Mouse (Mus musculus): ENCODE results near the gene Actl6b. TPM values are rescaled to one million over a fixed set of nuclear protein-coding genes. Genes with fewer than 3 reads are reported as not detected.

The Actl6b gene
- polyA plus RNA-seq, 1 experiment from 2014 or later = 1.0 TPM

DNA sequence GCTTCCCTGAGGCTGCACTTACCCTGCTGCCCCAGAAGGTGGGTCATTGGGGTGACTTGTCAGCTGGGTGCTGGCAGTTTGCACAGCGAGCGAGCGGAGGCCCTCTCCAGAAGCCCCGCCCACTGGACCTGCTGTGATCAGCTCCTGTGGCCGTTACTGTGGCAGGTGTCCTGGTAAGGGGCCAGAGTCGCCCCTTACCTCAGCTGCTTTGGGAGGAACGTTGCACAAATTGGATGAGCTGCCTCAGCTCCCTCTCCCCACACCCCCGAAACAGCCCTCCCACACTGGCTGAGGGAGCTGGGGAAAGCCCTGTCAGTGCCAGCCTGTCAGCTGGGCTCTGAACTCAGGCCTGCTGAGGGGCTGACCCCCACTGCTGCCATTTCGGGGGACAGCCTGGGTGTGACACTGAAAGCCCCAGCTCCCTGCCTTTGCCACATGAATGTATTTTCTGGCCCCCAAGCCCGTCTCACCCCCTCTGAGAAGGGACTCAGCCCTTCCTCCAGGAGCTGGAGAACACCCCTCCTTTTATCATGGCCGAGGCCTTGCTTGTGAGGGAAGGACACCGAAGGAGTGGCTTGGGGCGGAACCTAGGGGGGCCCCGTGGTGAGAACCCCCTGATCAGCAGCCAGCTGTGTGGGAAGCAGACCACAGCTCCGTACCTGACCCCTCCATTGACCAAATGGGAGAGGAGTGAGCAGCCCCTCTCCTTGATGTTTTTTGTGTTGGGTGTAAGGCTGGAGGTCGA, 27.0 kb upstream of the Actl6b start:
- Histone ChIP-seq H3K36me3 (ENCODE audit: control insufficient read depth, insufficient read depth, low read length) (peaks cover 65% of the 10 kb centered on the region), H3K9me3 (replicated peaks; ENCODE audit: control insufficient read depth, low read length) (no peaks in the 10 kb centered on the region), H3K4me2 (no peak overlapping the region), H3K9ac (ENCODE audit: low read depth, low read length) (no peak overlapping the region), H3K4me3 (ENCODE audit: low read depth, low read length) (no peak overlapping the region), H3K27me3 (ENCODE audit: control insufficient read depth, insufficient read depth, low read length) (no peaks in the 10 kb centered on the region), H3K27ac (ENCODE audit: low read depth, low read length) (no peak overlapping the region), H3K4me1 (ENCODE audit: control insufficient read depth, insufficient read depth, low read length) (peaks cover 10% of the 10 kb centered on the region; the same call in 1 of the 2 replicates)
- no peak for ATAC-seq (replicated peaks; ENCODE audit: insufficient number of reproducible peaks, low FRiP score, low TSS enrichment)
- 56% methylated on average over 16 of the region's 16 CpGs for WGBS (ENCODE audit: insufficient replicate concordance)

DNA sequence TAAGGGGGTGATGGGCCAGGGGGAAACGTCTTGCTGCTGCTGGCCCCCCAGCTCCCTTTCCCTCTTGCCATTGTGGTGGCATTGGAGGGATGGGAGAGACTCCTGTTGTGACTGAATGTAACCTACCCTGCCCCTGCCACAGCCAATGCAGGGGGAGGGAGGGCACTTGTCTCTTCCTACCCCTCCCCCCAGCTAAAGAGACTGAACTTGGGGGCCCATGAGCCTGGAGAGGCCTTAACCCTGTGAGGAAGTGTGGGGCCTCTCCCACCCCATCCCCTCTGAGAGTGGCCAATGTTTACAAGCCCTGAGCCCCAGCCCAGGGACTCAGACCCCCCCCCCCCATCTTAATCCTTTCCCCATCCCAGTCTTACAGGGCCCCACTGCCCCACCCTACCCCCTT, 25.9 kb upstream of the Actl6b start:
- H3K9ac ChIP-seq (ENCODE audit: low read depth, low read length) = no peak overlapping the region
- 80% methylated on average over 1 of the region's 1 CpGs for WGBS (ENCODE audit: insufficient replicate concordance)
- H3K27ac ChIP-seq (ENCODE audit: low read depth, low read length) = no peak overlapping the region
- peaks cover 57% of the 10 kb centered on the region for H3K36me3 ChIP-seq (ENCODE audit: control insufficient read depth, insufficient read depth, low read length)
- H3K4me3 ChIP-seq (ENCODE audit: low read depth, low read length) = no peak overlapping the region
- ATAC-seq (replicated peaks; ENCODE audit: insufficient number of reproducible peaks, low FRiP score, low TSS enrichment) = no peak
- peaks cover 10% of the 10 kb centered on the region; the same call in 1 of the 2 replicates for H3K4me1 ChIP-seq (ENCODE audit: control insufficient read depth, insufficient read depth, low read length)
- H3K9me3 ChIP-seq (replicated peaks; ENCODE audit: control insufficient read depth, low read length) = no peaks in the 10 kb centered on the region
- H3K4me2 ChIP-seq = no peak overlapping the region
- H3K27me3 ChIP-seq (ENCODE audit: control insufficient read depth, insufficient read depth, low read length) = no peaks in the 10 kb centered on the region

DNA sequence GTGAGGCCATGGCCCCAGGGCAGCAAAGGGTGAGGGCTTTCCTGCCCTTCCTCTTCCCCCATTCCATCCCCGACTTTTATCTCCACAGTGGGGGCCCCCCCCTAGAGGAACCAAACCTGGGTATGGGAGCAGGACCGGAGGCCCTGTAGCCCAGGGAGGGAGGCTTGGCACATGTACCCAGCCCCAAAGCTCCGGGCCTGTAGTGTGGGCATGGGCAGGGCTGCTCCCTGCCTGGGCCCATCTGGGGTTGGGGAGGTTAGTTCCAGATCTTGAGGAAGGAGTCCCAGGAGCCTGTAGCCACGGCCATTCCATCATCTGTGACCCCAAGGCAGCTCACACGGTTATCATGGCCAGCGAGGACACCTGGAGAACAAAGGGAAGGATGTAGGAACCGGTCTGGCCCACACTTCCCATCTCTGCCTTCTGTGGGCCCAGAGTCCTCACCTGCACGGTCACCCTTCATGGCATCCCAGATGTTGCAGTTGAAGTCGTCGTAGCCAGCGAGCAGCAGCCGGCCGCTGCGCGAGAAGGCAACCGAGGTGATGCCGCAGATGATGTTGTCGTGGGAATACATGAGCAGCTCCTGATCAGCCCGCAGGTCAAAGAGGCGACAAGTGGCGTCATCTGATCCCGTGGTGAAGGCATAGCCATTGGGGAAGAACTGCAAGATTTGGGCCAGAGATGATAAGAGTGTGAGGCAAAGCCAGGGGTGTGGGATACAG, 24.9 kb upstream of the Actl6b start:
- Histone ChIP-seq H3K4me2 (no peak overlapping the region), H3K9me3 (replicated peaks; ENCODE audit: control insufficient read depth, low read length) (no peaks in the 10 kb centered on the region), H3K36me3 (ENCODE audit: control insufficient read depth, insufficient read depth, low read length) (peaks cover 48% of the 10 kb centered on the region), H3K4me1 (ENCODE audit: control insufficient read depth, insufficient read depth, low read length) (peaks cover 10% of the 10 kb centered on the region; the same call in 1 of the 2 replicates), H3K27ac (ENCODE audit: low read depth, low read length) (no peak overlapping the region), H3K9ac (ENCODE audit: low read depth, low read length) (peak overlapping the region; percentile 10; the same call in 1 of the 2 replicates), H3K27me3 (ENCODE audit: control insufficient read depth, insufficient read depth, low read length) (no peaks in the 10 kb centered on the region), H3K4me3 (ENCODE audit: low read depth, low read length) (no peak overlapping the region)
- no peak for ATAC-seq (replicated peaks; ENCODE audit: insufficient number of reproducible peaks, low FRiP score, low TSS enrichment)
- 82% methylated on average over 22 of the region's 22 CpGs for WGBS (ENCODE audit: insufficient replicate concordance)

DNA sequence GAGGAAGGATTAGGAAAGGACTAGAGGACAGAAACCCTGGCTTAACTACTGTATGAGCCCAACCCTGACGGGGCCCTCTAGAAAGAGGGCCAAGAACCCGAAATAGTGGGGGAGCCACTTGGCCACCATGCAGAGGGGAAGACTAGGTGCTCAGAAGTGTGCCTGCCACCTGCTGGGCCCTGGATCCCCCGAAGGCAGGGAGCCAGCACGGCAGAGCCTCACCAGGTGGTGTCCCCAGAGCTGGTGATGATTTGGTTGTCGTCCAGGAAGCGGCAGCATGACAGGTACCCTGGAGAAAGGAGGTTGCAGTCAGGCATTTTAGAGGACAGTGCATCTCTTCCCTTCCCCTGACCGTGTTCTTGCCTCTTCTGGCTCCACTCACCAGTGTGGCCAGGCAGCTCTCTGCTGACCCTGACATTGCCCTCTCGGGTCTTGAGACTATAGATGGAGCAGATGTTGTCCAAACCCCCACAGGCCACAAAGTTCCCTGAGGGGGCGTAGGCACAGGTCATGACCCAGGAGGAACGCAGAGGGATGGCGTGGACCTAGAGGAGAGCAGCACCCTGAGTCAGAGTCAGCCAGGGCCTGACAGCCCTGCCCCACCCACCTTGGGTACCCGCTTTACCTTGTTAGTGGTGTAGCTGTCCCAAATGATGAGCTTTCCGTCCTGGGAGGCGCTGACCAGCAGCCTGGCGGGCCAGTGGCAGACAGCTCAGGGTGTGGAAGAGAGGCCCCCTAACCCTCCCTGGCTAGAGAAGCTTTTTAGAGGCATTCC, 23.9 kb upstream of the Actl6b start:
- Histone ChIP-seq H3K27ac (ENCODE audit: low read depth, low read length) (no peak overlapping the region; the same call in 1 of the 2 replicates), H3K9ac (ENCODE audit: low read depth, low read length) (no peak overlapping the region), H3K9me3 (replicated peaks; ENCODE audit: control insufficient read depth, low read length) (no peaks in the 10 kb centered on the region), H3K36me3 (ENCODE audit: control insufficient read depth, insufficient read depth, low read length) (peaks cover 38% of the 10 kb centered on the region), H3K27me3 (ENCODE audit: control insufficient read depth, insufficient read depth, low read length) (no peaks in the 10 kb centered on the region), H3K4me2 (no peak overlapping the region), H3K4me1 (ENCODE audit: control insufficient read depth, insufficient read depth, low read length) (peaks cover 10% of the 10 kb centered on the region; the same call in 1 of the 2 replicates), H3K4me3 (ENCODE audit: low read depth, low read length) (peak overlapping the region; percentile 10; the same call in 1 of the 2 replicates)
- WGBS (ENCODE audit: insufficient replicate concordance) = 79% methylated on average over 15 of the region's 15 CpGs
- no peak for ATAC-seq (replicated peaks; ENCODE audit: insufficient number of reproducible peaks, low FRiP score, low TSS enrichment)

DNA sequence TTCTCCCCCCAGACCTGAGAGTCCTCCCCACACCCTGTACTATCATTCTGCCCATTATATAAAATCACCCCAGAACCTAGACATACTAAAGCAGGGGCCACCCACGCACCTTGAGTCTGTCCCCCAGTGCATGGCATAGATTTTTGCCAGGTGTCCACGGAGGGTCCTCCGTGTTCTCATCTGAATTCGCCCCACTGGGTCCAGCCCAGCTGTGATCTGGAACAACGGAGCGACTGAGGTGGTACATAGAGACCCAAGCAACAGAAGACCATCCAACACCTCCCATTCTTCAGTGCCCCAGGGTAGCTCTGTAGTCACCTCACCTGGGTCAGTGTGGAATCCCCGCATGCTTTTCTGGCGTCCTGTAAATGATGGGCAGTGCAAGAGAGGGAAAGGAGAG, 23.2 kb upstream of the Actl6b start:
- WGBS (ENCODE audit: insufficient replicate concordance) = 80% methylated on average over 8 of the region's 8 CpGs
- Histone ChIP-seq H3K9me3 (replicated peaks; ENCODE audit: control insufficient read depth, low read length) (no peaks in the 10 kb centered on the region), H3K27ac (ENCODE audit: low read depth, low read length) (peak overlapping the region; percentile 41), H3K4me3 (ENCODE audit: low read depth, low read length) (peak overlapping the region; percentile 75), H3K36me3 (ENCODE audit: control insufficient read depth, insufficient read depth, low read length) (peaks cover 32% of the 10 kb centered on the region), H3K9ac (ENCODE audit: low read depth, low read length) (peak overlapping the region; percentile 72), H3K4me1 (ENCODE audit: control insufficient read depth, insufficient read depth, low read length) (peaks cover 10% of the 10 kb centered on the region; the same call in 1 of the 2 replicates), H3K4me2 (peak overlapping the region; percentile 99), H3K27me3 (ENCODE audit: control insufficient read depth, insufficient read depth, low read length) (no peaks in the 10 kb centered on the region)
- ATAC-seq (replicated peaks; ENCODE audit: insufficient number of reproducible peaks, low FRiP score, low TSS enrichment) = no peak

- Histone ChIP-seq H3K27ac (ENCODE audit: low read depth, low read length) (peak overlapping the region; percentile 41), H3K27me3 (ENCODE audit: control insufficient read depth, insufficient read depth, low read length) (no peaks in the 10 kb centered on the region), H3K36me3 (ENCODE audit: control insufficient read depth, insufficient read depth, low read length) (peaks cover 25% of the 10 kb centered on the region), H3K9ac (ENCODE audit: low read depth, low read length) (peak overlapping the region; percentile 72), H3K4me3 (ENCODE audit: low read depth, low read length) (peak overlapping the region; percentile 75), H3K4me2 (peak overlapping the region; percentile 99), H3K9me3 (replicated peaks; ENCODE audit: control insufficient read depth, low read length) (no peaks in the 10 kb centered on the region), H3K4me1 (ENCODE audit: control insufficient read depth, insufficient read depth, low read length) (peaks cover 10% of the 10 kb centered on the region; the same call in 1 of the 2 replicates)
- ATAC-seq (replicated peaks; ENCODE audit: insufficient number of reproducible peaks, low FRiP score, low TSS enrichment) = peak; percentile 24; the same call in 1 of the 2 replicates
- WGBS (ENCODE audit: insufficient replicate concordance) = 1% methylated on average over 40 of the region's 46 CpGs
Observed at GRCm38 (mm10) chr5:137530588-137531413, 22.5 kb upstream of the Actl6b start.

DNA sequence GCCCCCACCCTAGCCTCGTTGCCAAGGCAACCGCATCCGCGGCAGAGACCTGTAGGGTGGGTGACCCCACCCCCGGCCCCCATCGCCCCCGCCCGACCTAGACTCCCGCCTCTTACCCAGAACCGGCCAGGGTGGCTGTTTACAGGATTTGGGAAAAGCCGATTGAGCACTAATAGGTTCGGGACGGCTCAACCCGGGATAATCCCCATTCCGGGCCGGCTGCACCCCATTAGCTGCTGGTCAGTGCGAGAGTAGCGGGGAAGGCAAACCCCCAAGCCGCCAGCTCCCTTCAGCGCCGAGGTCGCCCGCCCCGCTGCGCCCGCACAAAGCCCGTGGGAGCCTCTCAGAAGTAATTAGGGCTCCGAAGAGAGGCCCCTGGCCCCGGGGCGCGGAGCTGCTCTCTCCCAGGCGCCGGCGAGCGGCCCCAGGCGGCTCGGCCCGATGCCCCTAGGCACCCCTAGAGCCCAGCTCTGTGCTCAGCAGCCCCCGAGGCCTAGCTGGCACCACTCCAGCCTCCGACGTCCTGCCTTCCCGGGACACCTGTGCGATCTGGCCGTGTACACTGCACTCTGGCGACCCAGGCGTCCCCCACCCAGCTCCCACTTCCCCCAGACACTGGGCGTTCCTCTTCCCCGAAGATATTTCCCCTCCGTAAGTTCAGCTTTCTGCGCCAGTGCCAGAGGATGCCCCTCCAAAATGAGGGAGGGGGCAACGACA, 21.7 kb upstream of the Actl6b start:
- Histone ChIP-seq H3K4me2 (peak overlapping the region; percentile 99), H3K4me1 (ENCODE audit: control insufficient read depth, insufficient read depth, low read length) (peaks cover 7% of the 10 kb centered on the region; the same call in 1 of the 2 replicates), H3K27ac (ENCODE audit: low read depth, low read length) (peak overlapping the region; percentile 41), H3K27me3 (ENCODE audit: control insufficient read depth, insufficient read depth, low read length) (no peaks in the 10 kb centered on the region), H3K36me3 (ENCODE audit: control insufficient read depth, insufficient read depth, low read length) (peaks cover 25% of the 10 kb centered on the region), H3K9ac (ENCODE audit: low read depth, low read length) (peak overlapping the region; percentile 72), H3K9me3 (replicated peaks; ENCODE audit: control insufficient read depth, low read length) (no peaks in the 10 kb centered on the region), H3K4me3 (ENCODE audit: low read depth, low read length) (peak overlapping the region; percentile 75)
- under 1% methylated on average over 51 of the region's 51 CpGs for WGBS (ENCODE audit: insufficient replicate concordance)
- ATAC-seq (replicated peaks; ENCODE audit: insufficient number of reproducible peaks, low FRiP score, low TSS enrichment) = 0 out of 2 replicates have a peak, but pooled peaks have one; percentile 0

All from heart, embryonic 11.5 days (tissue).